Mouse (Mus musculus): Measurements from ENCODE around the gene Cdkl3.

The Cdkl3 gene

DNA sequence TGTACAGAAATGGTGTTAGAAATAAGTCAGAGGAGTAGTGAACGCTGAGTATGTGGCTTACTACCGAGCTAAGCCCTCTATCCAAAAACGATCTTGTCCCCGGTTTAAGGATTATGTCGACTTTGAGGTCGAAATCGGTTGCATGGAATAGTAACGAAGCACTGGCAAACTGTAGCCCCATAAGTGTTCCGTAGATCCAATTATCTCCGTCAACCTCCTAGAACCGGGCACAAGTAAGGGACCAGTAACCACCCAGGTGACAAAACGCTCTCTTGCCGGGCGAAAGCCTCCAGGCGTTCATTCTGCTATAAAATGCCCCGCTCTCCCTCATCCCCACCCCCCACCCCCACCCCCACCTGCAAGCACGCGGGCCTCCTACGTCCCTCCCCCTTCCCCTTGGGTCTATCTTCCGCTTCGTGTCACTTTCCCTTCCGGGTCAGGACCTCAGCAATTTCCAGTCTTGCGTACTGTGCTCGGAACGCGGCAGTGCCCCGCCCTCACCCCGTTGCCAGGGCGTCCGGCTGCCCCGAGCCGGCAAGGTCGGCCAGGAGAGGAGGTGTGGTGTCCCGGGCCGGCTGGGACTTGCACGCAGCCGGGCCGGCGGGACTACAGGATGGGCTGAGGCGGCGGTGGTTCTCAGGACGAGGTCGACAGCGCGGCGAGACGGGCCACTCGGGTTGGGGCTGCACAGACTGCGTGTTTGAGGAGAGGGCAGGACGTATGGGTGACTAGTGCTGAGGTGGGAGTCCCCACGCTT lies at the start of gene Cdkl3:
Gene Cdkl3 (plus strand): TSS at position 450 of the 757 bp plus-strand sequence.
- peak; percentile 97 for DNase-seq

DNA sequence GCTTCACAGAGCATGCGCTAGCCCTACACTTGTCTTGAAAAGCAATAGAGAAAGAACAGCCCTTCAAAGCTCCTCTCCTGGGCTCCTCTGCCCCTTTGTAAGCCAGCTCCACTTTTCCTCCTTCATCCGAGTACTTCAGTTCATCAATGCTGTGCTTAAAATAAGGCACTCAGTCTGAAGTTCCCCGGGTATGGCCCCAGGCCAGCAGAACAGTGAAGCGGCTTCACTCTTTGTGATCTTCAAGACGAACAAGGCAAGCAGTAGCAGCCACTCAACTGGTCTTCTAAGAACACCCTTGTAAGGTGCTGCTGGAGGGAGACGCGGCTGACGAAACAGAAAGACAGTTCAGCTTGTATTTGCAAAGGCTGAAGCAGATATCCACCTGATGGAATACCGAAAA lies 47.9 kb upstream of the Cdkl3 start:
- peak; percentile 48 for DNase-seq

DNA sequence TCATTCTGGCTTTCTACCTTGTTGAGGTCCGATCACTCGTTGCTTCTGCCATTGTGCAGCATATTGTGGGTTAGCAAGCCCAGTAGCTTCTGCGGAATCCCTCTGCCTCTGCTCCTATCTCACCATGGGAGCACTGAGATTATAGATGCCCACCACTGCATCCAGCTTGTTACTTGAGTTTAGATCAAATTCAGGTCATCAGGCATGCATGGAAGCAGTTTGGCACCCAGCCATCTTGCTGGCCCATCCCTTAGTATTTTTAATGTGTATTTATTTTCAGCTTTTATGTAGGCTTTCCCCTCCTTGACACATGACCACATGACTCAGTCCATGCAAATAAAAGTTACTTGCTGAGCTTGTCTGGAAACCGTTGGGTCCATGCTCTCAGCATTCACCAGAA lies 46.3 kb upstream of the Cdkl3 start:
- DNase-seq: no peak

DNA sequence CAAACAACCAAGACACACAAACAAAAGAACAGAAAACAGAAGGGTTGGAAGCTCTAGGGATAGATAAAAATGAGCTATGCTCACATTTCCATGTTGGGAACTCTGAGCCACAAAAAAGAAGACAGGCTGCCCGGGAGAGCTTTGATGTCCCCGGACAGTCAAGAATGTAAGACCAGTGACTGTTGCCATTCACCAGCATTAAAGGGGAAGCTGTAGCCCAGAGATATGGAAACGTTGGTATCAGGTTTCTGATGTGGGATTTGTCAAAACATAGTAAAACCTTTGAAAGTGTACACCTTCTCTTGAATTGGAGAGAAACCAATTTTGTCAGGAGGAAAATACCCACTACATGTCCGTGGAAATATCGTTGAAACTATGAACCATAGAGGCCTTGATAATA lies 44.5 kb upstream of the Cdkl3 start:
- DNase-seq: no peak

DNA sequence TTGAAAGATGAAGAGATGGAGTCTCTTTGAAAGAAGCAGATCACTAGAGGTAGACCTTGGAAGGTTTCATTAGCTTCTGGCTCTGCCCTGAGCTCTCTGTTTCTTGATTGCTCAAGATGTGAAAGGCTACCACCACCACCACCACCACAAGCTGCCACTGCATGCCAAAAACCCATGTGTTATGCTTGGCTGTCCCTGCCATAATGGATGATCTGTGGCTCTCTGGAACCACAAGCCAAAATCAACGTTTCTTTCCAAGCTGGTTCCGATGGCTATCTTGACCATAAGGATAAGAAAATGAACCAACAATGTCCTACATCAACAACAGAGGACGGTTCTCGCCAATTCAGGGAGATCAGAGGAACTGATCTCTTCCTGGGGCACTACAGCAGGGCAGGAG lies 44.0 kb upstream of the Cdkl3 start:
- DNase-seq: no peak

DNA sequence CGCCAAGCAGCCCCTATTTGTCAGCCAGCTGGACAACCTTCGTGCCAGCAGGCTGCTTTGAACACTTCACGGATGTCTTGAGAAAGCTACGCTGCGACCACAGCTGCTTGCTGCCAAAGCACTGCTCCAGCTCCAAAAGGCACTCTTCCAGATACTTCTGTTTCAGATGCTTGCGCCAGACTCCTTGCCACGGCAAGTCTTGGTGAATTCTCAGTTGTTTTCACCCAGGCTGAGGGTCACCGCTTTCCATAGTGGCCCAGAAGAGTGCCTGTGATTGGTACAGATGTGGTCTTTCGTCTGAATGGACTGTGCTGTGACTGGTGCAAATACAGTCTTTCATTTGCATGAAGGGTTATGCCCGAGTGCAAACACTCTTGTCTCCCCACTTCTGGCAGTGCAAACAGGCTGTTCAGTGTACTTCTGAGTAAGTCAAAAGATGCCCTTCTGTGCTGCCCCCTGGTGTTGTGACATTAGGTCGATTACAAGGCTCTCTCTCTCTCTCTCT lies 43.0 kb upstream of the Cdkl3 start:
- peak; percentile 78 for DNase-seq

DNA sequence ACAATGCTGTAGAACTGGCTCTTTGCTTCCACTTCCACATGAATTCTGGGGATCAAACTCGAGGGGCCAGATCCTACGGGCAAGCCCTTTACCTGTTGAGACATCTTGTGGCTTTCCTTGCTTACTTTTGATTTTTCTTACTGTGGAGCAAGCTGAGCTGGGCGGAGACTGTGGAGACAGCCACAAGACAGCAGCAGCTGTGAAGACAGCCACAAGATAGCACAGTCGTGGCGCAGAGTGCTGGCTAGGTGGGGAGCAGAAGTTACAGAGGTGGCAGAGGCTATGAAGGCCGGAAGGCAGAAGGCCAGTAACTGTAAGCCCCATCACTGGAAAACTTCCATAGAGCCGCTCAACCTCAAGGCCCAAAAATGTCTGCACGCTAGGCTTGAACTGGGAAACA lies 42.3 kb upstream of the Cdkl3 start:
- DNase-seq: no peak

DNA sequence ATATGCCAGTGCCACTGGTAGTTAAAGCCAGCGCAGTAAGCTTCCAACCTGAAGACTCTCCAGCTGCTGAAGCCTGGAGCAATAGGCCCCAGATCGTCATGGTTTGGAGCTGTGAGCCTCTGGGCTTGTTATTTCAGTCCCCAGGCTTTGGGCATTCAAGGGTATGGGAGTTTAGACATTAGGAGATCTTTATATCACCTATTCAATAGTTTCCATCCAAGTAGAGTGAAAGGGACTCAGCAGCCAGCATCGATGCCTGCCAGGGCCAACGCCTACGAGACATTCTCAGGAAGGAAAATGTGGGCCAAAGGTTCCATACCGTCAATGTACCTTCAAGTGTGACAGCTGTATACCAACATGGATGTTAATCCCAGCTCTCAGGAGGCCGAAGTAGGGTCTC lies 41.7 kb upstream of the Cdkl3 start:
- no peak for DNase-seq

DNA sequence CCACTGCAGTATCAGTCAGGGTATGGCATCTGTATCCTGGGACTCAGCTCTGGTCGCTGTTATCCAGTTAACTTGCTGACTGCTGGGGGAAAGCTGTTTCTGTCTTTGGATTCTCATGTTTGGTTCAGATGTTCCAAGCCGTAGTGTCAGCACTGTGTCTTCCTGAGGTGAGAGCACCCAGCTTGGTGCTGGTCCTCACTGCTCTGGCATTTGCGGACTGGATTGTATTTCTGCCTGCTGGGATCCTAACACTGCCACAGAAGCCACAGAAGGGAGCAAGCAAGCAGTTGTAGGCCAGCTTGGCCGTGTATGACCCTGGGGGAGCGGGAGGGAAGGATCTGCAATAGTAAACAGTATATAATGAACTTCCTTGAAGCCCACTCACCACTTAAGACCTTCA lies 37.4 kb upstream of the Cdkl3 start:
- no peak for DNase-seq

DNA sequence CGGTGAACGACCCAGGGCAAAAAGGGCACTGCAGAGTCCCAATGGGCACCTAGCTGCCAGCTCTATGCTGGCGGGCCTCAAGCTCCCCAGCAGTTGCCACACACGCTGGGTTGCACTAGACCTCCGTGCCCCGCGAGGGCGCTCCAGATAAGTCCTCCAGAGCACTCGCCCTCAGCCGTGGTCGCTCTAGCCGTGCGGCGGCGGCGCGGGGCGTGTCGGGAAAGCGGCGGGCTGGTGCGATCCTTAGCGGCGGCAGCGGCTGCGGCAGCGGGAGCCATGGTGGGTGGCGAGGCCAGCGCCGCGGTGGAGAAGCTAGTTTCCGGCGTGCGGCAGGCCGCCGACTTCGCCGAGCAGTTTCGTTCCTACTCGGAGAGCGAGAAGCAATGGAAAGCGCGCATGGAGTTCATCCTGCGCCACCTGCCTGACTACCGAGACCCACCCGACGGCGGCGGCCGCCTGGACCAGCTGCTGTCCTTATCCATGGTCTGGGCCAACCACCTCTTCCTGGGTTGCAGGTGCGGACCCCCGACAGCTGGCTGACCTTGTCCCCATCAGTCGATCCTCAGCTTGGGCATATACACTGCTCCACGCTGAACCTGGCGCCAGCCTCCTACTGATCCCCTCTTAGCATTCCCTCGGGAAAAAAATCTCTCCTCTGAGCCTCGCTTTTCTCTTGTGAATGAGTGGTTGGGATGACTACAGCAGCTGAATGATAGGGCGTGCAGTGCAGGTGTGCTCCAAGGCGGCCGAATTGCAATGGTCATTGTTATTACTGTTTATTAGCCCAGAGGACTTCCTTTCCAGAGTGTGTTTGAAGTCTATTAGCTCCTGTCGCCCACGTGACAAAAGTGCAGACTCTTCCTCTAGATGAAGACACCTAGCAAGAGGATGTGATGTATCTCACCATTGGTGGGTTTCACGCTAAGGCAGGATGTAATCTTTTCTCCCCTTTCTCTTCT lies 36.3 kb upstream of the Cdkl3 start, which contains the start of gene Cdkn2aipnl:
Gene Cdkn2aipnl (plus strand): TSS at position 219 of the 959 bp plus-strand sequence.
- DNase-seq: peak; percentile 98

DNA sequence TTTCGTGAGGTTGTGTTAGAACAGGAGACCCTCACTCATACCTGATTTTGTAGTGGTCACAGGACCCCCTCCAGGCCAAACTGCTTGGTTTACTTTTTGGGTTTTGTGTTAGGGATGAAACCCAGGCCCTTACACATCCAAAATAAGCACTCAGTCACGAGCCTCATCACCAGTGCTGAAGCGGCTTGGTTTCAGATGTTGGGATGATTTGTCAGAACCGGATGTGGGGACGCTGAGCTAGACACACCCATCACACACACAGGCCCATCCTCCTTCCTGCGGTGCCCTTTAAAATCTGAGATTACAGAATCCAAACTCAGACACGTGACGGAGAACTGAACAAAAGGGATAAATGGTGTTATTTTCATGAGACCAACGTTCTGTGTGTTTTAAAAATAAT lies 35.1 kb upstream of the Cdkl3 start:
- DNase-seq: no peak

DNA sequence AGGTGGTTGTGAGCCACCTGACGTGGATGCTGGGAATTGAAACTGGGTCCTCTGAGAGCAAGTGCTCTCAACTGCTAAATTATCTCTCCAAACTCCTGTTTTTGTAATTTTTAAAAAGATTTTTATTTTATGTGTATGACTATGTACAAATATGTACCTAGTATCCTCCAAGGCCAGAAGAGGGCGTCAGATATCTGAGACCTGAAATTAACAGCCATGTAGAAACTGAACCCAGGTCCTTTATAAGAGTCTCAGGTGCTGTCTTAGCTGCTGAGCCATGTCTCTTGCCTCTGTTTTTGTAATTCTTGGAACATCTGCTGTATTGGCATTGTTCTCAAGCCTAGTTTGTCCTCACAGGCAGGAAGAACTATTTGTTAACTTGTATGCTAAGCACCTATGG lies 34.5 kb upstream of the Cdkl3 start:
- no peak for DNase-seq

DNA sequence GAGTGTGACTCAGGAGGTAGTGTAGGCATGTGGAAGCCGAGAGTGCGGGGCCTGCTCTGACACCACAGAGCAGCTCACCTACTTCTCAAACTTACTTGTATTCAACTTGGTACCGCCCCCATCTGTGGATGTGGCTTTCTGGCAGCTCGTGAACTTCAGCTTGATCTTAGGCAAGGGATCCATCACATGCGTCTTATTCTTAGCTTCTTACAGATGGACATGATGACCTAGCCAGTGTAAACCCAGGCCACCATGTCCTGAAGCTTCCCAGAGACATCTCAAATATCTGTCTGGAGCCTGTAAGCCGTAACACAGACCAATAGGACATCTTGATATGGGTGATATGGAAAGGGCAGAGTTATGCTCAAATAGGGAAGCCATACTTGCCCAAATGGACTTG lies 32.4 kb upstream of the Cdkl3 start:
- DNase-seq: no peak

DNA sequence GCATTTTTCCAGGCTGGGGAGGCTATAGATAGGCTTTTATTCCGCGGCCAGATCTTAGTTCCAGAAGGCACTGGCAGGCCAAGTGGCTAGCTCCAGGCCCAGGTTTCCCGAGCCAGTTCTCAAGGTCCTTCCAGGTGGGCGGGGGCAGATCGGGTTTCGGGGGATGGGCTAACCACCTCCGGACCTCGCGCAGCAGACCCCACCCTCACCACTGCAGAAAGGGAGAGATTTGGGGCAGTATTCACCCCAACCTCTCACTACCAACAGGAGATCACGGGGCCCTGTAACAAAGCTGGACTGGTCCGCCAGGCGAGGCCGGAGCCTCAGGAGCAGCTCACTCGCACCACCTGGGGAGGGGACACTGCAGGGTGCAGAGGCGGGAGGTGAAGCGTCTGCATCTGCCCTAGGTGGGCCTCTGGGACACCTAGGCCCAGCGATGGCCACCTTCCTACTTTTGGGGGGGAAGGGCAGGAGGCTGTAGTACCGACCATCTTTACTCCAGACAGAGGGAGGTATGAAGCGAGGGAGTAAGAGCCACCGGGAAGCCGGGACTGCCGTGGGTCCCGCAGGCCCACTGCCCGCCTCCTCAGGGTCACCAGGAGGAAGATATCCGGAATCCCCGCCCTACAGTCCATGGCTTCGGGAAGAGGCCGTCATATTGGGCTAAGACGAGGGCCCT lies 4.3 kb upstream of the Cdkl3 start:
- DNase-seq: peak; percentile 73

DNA sequence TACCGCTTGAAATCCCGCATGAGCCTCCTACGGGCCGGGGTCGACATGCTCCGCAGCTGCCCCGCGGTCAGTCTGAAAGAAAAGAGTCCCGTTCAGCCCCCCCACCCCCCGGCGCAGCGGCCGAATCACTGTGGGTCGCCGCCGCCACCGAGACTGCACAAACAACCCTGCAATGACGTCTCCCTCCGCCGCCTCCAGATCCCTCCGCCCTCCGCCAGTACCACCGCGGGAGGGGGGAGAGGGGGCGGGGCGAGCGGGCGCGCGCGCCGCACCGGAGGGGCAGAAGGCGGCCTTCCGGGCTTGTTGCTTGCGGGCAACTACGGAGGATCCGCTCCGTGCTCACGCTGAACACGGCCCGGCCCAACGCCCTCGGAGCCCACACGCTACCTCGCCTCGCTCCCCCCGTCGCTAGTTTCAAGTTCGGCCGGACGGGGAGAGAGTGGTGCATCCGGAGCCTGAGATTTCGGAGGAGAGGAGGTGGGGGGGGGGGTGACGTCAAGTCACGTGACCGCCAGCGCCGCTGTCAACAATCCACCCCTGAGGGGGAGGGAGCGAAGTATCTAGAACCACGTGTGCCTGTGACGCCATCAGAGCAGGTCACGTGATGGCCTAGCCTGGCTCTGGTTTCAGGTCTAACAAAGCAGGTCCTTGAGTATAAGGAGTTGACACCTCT lies 3.6 kb upstream of the Cdkl3 start, which contains the start of gene Ube2b:
Gene Ube2b (minus strand): TSS at position 473 of the 673 bp plus-strand sequence.
- peak; percentile 98 for DNase-seq

DNA sequence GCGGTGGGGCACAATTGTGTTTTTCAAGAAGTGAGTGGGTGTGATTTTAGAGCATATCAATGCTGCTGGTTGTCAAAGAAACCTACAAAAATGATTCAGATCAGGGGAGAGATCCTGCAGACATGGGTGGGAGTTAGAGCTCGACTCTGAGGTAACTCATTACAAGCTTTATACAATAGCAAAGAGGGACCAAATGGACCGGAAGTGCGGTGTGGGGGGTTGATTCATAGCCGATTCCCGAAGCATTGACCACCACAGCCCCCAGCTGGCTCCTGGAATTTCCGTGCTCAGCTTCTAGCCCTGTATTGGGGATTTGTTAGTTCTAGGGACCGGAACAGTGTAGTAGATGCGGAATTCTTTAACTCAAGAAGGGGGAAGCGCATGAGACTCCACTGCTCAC lies 2.7 kb upstream of the Cdkl3 start:
- DNase-seq: no peak

DNA sequence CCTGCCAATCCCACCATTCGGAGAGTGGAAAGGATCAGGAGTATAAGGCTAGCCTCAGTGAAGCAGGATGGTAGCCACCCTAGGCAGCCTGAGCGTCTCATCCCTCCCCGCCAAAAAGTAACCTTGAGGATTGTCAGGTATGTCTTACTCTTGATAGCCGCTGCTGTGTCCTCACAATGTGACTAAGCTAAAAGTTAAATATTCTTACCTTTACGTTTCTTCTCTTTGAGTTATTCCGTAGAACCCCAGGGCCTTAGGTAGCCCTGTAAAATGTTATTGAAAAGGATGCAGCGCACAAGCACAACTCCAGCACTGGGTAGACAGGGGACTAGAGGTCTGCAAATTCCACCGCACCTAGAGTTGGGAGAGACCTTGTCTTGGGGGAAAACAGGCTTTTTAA lies 2.2 kb upstream of the Cdkl3 start:
- no peak for DNase-seq

DNA sequence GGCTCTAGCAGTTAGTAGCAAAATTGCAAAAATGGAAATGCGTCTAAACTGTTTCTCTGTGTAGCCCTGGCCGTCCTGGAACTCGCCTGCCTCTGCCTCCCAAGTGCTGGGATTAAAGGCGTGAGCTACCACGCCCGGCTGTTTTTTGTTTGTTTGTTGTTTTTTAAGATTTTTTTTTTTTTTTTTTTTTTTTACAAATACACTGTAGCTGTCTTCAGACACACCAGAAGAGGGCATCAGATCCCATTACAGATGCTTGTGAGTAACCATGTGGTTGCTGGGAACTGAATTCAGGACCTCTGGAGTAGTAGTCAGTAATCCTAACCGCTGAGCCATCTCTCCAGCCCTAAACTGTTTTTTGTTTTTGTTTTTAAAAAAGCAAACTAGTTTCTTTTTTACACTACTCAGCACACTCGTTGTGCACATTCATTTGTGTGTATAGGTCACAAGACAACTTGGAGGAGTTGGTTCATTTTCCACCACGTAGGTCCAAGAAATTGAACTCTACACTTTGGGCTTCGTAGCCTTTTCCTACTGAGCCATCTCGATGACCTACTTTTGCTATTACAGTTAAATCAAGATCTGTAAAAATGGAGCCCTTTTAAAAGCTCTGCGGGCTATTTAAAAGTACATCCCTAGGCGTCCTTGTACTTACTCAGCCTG lies 1.0 kb upstream of the Cdkl3 start:
- no peak for DNase-seq

DNA sequence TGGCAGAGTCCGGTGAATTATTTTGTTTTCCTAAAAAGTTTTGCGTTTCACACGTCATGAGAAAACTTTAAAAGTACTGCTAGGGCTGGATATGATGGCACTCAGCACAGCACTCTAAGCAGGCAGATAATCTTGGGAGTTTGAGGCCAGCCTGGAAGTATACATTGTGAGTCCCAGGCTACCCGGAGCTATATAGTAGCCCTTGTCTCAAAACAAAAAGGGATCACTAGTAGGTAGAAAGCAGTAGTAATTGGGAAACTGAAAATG lies 583 bp upstream of the Cdkl3 start:
- no peak for DNase-seq

DNA sequence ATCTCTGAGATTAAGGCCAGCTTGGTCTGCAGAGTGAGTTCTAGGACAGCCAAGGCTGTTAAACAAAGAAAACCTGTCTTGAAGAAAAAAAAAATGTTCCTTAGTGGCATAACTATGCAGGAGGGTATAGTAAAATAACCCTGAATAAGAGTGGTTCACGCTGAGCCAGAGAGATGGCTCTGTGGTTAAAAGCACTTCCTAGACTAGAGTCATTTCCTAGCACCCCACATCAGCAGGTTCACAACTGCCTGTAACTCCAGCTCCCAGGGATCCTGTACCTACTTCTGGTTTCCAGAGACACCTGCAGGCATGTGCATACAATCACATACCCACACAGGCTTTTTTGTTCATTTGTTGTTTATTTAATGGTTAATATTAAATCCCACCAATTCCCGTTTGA lies 1.6 kb downstream of the Cdkl3 start:
- DNase-seq: no peak

DNA sequence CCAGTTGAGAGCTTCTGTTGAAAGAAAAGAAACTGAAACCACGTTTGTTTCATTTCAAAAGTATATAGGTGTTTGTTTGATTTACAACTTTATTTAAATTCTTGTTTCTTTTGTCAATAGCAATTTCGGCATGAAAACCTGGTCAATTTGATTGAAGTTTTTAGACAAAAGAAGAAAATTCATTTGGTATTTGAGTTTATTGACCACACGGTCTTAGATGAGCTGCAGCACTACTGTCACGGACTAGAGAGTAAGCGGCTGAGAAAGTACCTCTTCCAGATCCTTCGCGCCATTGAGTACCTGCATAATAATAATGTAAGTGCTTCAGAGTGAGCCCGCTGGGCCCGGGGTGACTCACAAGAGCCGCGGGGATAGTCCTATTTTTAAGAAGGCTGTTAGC lies 7.0 kb downstream of the Cdkl3 start:
- no peak for DNase-seq

DNA sequence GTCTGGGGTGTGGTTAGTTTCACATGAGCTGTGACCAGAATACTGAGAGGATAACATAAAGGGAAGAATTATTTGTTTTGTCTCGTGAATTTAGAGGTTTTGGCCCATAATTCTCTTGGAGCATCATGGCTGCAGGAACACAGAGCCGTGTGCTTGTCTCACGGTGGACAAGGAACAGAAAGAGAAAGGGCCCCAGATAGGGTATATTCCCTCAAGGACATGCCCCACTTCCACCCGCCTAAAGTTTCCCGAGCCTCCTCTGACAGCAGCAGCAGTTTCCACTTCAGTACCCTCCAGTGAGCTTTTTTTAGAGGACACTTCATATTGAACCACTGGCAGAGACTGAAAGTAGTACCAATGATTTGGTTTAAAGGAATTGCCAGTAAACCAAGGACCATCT lies 7.5 kb downstream of the Cdkl3 start:
- no peak for DNase-seq
